Mouse (Mus musculus): ENCODE data around the gene Dhrs3. TPM values are rescaled to one million over a fixed set of nuclear protein-coding genes. Genes with fewer than 3 reads are reported as not detected.

Dhrs3 gene
- 36.6 TPM for polyA plus RNA-seq (2015; fragmentation: Illumina TruSeq; extraction: RNeasy Lipid Tissue Mini Kit (QIAGEN cat#74804); ENCODE audit: insufficient read depth, low read depth, low replicate concordance)

DNA sequence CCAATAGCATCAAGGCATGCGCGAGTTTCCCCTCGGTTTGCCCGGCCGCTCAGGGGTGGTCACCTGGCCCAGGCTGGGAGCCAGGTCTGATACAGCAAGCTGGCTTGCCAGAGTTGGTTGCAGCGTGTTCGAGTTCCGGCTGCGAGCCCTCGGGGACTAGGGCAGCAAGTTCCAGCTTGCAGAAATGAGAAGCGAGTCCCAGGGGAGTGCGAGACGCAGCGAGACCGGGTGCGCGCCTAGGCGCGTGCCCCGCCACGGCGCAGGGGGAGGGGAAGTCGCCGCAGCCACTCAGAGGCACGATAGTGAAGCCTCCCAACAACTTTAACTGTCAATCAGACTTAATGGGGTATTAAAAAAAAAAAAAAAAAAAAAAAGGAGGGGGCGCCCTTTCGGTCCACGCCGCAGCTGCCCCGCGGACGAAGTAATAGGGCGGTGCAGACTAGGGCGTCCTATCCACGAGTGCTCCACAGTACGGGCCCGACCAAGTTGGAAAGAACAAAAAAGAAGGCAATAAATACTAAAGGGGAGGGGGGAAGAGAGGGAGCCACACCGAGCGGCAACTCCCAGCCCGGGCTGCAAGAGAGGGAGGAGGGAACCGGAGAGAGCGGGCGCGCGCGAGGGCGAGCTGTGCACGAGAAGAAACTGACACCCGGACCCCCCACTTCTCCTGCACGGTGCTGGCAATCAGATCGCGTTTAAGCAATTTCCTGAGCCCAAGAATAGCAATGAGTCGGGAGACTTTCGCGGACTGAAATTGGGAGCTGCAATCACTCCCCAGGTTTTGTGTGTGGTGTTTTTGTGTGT lies at the start of gene Dhrs3:
Dhrs3 (plus strand) TSS at position 695 of the 804 bp plus-strand sequence.

Other genes starting within 250 kb of the Dhrs3 start
- gene Gm436, start 206.5 kb upstream of the Dhrs3 start, polyA plus RNA-seq (2015; fragmentation: Illumina TruSeq; extraction: RNeasy Lipid Tissue Mini Kit (QIAGEN cat#74804); ENCODE audit: insufficient read depth, low read depth, low replicate concordance) = not detected
- not detected for gene Gm13178, start 171.4 kb upstream of the Dhrs3 start, polyA plus RNA-seq (2015; fragmentation: Illumina TruSeq; extraction: RNeasy Lipid Tissue Mini Kit (QIAGEN cat#74804); ENCODE audit: insufficient read depth, low read depth, low replicate concordance)
- gene Gm438, start 106.2 kb upstream of the Dhrs3 start, polyA plus RNA-seq (2015; fragmentation: Illumina TruSeq; extraction: RNeasy Lipid Tissue Mini Kit (QIAGEN cat#74804); ENCODE audit: insufficient read depth, low read depth, low replicate concordance) = not detected